Mouse (Mus musculus): ENCODE data around the gene Nfya.

Nfya gene

DNA sequence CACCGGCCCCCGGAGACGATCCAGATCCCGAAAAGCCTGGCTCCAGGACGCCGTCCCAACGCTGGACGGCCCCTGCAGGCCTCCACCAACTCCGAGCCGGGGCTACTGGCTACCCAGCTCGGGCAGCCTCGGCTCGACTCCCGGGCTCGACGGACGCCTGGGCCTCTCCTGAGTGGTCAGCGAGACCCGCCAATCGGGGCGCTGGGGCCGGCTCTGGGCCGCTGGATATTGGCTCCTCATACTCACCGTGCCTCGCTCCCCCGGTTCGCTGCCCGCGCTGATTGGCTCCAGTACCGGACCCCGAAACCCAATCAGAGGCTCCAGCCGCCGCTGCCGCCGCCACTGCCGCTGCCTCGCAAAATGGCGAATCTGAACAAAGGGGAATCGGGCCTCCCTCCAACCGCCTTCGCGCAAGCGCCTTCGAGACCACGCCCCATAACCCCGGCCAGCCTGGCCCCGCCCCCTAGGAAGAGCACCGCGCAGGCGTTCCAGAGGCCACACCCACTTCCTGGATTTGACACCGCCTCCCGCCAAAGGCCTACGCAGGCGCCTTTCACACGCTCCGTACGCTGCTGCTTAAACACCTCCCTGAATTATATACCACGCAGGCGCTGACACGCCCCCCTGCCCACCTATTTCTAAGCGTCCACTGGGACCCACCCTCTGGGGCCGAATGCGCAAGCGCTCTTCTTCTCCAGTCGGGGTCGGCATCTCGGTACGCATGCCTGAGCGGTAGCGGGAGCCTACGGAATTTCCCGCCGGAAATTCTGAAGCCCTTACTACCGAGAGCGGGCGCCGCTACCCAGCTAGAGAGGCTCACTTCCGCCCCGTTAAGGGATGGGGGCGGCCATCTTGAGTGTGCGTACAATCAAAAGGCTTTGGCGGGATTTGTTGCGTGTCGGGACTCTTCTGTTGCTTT lies at the start of gene Nfya, which contains the start of gene Oard1:
Nfya (minus strand) TSS at position 527 of the 919 bp plus-strand sequence.
Oard1 (plus strand) TSS at position 635 of the 919 bp plus-strand sequence.
- DNase-seq: peak; percentile 100

DNA sequence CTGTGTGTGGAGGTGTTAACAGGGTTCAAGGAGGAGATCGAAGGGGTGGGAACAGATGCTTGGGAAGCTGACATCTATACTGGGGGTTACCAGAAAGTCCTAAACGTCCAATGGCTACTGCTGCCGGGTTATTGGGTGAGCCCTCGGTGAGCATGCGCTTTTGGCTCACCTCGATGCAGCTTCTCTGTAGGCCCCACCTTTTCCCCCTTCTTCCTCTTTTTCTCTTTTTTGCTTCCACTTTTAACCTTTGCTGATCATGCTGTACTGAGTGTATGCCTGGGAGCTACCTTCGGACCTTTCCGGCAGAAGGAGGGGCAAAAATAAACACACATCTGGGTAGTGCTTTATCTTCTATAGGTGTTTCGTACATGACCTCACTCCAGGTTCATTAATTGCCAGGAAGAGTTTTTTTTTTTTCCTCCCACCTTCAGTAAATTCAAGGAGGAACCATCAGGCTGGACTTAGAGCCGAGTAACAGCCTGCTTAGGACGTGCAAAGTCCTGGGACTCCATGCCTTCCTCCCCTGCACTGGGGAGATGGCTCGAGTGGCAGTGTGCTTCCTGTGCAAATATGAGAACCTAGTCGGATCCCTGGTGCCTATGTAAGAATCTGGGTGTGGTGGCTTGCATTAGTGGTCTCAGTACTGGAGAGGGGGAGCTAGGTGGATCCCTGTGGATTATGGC lies 48.4 kb upstream of the Nfya start:
- DNase-seq: no peak

DNA sequence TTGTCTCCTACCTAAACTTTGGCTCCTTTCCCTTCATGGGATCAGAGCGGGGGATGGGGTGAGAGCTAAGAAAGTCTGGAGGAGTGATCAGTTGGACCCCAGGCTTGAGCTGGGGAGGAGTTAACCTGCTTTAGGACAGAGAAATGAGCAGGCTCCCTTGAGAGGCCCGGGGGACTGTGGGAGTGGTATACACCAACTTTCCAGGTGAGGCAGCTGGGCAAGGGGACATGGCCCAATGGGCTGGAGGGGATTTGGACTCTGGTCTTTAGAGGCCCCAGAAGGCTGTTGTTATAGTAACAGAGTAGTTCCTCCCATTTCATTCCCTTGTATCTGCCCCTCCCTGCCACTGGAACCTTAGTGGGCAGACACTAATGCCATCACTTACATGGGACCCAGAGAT lies 46.2 kb upstream of the Nfya start:
- no peak for DNase-seq

DNA sequence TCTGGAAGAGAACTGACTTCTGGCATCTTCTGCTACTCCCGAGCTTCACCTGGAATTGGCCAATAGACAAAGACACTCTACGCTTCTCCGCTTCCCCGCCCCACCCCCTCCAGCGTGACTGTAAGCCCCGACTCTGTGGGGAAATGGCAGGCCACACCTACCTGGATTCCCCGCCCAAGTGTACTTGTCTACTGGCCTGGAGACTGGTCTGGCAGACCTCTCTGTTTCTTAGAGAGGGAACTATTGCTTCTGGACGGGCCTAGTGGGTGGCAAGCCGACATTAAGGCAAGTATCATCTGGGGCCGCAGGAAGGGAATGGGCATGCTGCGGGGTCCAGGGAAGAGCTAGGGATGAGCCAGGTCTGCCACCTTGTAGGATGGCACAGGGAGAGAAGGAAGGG lies 45.0 kb upstream of the Nfya start, which contains the start of gene Unc5cl:
Unc5cl (plus strand) TSS at position 214 of the 400 bp plus-strand sequence.
- no peak for DNase-seq

DNA sequence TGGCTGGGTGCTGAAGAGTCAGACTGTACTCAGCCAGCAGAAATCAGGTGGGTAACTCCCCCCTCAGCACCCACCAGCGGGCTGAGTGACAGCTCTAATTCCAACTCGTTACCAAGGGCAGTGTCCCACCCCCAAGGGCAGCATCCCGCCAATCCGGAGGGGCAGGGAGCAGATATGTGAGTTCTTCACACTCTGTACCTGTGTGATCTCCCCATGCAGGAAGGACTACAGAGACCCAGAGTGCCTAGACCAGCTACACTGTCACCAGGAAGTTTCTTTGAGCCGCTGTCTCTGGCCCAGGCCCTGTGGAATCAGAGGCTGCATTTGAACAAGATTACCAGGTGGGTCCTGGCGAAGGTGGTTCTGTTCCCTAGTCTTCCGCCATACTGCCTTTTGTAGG lies 44.5 kb upstream of the Nfya start:
- DNase-seq: no peak

DNA sequence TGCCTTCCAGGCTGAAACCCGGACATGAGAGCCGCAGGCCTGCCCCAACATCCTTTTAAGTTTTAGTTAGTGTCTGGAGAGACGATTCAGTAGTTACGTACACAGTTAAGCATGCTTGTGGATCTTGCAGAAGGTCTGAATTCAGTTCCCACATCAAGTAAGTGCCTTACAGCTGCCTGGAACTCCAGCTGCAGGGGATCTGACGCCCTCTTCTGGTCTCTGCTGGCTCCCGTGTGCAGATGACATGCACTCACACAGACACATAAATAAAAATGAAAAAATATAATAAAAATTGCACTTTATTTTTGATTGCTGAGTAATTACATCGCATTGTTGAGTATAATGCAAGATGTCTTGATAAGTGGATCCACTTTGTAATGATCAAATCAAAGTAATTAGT lies 43.8 kb upstream of the Nfya start:
- no peak for DNase-seq

DNA sequence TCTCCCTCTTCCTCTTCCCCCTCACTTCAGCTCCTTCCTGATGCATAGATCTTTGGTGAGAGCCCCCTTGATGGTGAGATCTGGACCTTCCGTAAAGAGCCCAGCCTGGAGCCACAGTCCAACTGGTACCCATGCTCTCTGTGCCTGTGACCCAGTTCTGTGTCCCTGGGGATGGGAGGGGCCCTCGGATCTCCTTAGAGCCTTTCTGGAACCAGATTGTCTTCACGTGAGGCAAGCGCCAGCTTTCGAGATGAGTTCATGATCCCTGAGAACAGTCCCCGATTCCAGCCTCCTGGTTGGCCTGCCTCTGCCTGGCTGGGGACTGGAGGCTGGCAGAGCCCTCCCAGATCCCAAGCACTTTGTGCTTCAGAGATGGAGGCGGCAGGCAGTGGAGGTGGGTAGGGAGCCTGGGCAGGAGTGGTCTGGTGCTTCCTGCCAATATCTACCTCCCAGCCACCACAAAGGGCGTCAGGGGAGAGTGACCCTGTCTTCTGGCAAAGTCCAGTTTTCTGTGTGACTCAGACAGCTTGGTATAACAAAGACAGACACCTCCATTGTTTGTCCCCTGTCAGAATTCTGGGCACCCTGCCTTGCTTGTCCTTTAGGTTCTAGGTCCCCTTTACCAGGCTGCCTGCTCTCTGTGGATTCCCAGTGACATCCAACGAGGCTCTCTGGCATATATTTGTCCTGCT lies 42.2 kb upstream of the Nfya start:
- DNase-seq: peak; percentile 49

DNA sequence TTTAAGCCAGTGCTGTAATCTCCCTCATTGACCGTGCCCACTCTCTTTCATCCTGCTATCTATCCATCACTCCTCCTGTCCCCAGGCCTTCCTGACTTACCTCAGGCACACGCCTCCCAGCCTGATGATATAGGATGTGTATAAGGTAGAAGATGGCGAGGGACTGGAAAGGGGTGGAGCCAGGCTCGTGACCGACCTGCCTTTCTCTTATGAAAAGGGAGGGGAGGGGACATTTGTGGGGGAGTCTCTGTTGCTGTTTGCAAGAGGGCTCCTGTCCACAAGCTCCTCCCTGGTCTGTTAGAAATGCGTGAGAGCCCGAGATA lies 41.6 kb upstream of the Nfya start, which contains the start of gene Tspo2:
Tspo2 (minus strand) TSS at position 170 of the 323 bp plus-strand sequence.
- no peak for DNase-seq

DNA sequence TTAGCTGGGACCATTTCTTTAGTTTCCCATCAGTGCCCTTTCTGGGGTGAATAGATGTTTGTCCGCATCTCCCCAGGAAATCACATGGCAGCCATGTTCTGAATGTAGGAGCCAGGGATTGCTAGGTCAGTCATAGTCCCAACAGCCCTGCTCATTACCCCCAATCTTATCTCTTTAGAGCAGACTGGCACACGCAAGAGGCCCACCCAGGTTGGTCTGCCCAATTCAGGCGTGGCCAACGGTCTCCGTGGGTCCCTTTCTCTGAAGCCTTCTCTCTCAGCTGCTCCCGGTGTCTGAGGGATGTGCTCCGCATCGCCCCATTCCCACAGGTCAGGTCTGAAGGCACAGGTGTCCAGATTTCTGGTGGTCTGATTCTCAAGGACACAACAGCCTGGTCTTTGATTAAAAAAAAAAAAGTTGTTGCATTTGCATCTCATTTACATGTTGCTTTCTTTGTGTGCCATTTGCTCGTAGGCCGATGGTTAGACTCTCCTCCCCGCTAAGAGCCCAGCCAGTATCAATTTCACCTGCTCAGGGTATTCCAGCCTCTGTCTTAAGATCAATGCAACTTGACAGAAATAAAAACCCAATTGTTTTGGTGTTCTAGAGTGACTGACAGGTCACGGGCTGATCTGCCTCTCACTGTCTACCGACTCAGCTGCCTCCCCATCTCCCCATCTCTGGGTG lies 41.1 kb upstream of the Nfya start:
- no peak for DNase-seq

DNA sequence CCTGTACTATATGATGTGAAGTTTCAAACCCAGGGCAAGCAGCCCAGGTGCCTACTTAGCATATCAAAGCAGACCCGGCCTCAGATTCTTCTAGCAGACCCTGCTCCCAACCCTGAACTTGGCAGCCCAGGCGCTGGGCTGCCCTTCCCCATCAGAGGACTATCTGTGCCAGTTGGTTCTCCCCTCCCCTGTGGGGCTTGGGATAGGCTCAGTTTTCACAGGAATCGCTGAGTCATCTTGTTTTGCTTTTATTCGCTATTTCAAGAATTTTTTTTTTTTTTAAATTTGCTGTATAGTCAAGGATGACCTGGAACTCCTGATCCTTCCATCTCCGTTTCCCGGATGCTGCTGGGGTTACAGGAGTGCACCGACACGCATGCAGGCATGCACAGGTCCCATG lies 38.0 kb upstream of the Nfya start:
- no peak for DNase-seq

DNA sequence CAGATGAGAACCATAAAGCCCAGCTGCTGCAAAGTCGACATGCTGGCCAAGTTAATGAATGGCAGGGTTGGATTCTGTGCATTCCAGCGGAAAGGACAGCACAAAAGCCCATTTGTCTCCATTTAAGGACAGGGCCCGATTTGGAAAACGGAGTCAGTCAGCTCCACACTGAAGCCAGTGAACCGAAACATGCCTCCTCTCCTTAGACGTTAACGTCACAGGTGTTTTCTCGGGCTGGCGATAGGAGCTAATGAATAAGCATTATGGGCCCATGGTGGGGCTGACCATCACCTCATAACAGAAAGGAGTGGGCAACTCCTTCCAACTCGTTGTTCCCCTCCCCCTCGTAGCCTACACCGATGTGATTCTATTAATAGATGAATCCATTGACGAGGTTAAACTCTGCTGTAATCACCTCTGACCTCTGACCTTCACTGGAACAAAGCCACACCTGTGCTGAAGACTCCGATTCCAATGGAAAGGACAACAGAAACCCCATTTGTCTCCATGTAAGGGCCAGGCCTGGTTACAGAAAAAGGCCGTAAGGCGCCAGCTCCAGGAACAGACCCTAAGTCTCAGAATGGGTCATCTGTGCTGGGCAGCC lies 33.9 kb upstream of the Nfya start:
- no peak for DNase-seq

DNA sequence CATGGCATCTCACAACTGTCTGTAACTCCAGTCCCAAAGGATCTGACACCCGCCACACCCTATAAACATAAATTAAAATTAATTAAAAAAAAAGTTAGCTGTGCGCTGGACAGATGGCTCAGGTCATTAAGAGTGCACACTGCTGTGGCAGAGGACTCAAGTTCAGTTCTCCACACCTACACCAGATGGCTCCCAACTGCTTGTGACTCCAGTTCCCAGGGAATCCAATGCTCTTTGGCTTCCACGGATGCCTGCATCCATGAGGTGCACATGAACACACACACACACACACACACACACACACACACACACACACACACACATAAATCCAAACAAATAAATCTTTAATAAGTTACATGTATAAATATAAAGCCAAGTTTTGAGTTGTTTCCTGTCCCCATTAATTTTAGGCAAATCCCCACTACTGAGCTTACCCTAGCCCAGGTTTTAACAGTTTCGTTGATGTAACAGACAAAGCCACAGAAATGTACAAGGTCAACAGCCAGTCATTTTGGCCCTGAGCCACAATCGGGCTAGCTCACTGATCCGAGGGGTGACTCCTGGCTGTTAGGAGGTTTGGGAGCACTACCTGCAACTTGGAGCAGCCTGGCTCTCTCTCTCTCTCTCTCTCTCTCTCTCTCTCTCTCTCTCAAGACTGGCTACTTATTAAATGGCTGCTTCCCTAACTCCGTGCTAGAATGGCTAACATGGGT lies 33.2 kb upstream of the Nfya start:
- DNase-seq: peak; percentile 49

DNA sequence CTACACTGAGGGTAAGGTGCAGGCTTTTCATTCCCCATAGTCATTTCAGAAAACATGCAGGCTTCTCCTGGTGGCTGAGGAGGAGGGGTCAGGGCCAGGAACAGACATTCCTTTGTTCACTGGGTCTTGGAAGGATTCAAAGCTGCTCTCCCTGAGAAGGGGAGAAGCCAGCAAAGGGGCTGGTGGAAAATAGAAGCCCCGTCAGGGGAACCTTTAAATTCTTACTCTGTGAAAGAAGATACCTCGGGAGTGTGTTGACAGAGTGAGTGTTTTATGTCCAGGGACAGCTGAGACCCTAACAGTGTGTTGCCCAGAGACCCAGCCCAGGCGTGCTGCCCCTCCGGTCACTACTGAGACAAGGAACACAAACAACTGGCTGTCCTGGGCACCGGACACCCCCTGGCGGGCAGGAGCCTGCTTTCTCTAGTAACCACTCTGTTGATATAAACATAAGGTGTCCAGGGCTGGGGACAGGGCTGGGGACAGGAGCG lies 27.8 kb upstream of the Nfya start:
- peak; percentile 70 for DNase-seq

DNA sequence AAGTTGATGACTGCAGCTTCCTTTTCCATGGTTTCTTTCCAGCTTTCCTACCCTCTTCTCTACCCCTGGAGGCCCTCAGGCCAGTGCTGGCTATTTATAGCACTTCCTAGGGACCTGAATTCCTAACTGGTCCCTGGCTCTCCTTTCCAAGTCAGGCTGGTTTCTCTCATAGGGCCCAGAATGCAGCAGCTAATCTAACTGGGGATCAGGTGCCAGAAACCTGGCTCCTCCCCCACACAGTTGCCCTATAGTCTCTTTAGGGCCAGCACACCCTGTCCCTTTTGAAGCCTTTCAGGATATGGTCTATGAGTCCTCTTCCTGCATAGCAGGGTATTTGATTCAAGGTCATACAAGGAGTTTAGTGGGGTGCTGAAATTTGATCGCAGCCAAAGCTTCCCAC lies 26.8 kb upstream of the Nfya start:
- DNase-seq: no peak

DNA sequence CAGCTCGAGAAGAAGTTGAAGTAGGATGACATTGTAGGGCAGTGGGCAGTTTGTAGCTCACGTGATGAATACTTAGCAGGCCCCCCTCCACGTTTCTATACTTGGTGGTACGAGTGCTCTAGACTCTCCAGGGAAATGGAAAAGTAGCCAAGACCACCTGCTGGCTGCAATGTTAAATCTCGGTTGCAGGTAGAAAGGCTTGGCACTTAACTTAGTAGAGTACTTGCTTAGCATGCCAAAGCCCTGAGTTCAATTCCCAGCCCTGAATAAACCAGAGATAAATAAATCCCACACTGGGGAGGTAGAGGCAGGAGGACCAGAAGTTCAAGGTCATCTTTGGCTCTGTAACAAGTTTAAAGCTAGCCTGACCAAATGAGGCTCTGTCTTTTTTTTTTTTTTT lies 24.8 kb upstream of the Nfya start:
- DNase-seq: no peak

DNA sequence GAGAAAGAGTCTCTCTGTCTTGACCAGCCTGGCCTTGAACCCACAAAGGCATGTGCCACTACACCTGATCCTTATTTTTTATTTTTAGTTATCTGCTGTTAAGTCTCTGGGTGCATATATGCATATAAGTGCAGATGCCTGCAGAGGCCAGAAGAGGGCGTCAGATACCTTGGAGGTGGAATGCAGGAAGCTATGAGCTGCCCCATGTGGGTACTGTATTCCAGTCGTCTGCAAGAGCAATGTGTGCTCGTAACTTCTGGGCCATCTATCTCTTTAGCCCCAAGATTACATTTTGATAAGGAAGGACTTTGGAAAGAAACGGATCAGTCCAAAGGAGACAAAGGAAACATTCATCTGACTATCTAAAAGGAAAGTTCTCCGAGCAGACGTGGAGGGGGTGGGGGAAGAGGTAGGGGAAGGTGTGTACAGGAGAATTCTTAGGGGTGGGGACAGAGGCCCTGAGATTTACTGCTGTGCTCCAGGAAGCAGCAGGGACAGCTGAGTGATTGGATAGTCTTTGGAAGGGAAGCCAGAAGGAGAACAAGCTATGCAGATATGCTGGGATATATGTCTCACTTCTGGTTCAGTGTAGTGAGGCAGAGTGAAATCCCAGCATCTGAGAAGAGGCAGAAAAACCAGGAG lies 24.1 kb upstream of the Nfya start:
- no peak for DNase-seq

DNA sequence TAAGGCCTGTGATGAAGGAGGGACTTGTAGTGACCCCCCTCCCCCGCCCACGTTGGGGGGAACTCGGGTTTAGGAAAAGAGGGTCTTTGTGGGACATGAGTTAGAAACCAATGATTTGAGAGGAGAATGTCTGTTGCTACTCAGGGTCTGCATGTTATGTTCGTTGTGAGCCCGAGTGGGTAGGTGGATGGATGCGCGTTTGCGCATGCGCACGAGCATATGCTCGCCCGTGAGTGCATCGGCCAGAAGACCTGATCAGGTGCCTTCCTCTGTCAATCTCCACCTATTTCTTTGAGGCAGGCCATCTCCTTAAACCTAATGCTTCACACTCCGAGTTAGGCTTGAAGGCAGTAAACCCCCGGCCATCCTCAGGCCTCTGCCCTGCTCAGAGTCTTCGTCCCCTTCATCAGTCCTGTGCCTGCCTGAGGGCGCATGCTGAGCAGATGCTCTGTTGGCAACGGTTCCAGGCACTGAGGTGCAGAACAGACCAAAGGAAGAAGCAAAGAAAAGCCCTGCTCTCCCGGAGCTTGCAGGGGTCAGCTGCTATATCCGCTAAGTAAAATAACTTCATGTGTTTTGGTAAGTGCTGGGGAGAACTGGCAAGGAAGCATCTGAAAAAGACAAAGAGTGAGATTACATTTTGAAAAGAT lies 23.4 kb upstream of the Nfya start:
- DNase-seq: no peak

DNA sequence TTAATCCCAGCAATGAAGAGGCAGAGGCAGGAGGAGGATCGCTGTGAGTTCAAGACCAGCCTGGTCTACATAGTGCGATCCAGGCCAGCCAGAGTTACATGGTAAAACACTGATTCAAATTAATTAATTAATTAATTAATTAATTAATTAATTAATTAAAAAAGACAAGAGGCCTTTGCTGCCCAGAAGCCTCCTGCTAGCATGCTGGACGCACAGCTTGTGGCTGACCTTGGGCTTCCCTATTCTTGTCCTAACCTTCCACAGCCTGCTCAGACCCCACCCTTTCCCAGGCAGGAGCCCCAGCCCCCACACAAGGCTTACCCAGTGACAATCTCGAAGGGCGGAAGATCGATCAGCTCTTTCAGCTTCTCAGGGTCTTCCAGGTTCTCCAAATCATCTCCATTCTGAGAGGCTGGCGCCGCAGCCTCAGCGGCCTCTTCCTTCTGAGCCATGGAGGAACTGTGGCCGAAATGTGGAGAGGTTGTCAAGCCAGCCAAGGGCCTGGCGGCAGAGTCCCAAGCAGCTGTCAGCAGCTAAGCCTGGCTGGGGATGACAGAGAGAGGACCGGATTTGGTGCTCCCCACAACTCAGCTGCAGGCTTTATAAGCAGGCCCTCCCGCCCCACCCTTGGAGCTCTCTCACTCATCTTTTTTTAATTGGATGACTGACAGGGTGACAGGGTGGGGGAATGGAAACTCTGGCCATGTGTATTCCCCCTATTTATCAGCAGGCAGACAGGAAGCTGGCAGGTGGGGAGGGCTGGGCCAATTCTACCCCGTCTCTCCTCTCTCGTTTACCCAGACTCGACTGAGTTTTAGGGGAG lies 22.7 kb upstream of the Nfya start, which contains the start of gene Apobec2:
Apobec2 (minus strand) TSS at position 773 of the 823 bp plus-strand sequence.
- DNase-seq: peak; percentile 63

DNA sequence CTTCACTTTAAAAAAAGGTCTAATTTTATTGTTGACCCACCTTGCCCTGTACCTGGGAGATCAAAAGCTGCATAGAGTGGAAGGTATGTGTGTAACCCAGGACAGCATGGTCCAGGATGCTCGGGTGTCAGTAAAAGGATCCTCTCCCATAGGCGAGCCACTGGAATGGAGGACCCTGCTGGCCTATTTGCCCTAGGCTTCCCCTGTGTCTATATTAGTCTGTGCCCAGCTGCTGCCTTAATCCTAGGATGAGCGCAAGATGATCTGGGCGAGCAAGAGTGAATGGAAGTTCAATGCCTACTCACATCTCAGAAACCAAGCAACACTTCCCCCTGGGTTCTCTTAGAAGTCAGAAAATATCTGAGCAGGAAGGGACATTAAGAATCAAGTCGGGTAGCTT lies 21.3 kb upstream of the Nfya start:
- no peak for DNase-seq

DNA sequence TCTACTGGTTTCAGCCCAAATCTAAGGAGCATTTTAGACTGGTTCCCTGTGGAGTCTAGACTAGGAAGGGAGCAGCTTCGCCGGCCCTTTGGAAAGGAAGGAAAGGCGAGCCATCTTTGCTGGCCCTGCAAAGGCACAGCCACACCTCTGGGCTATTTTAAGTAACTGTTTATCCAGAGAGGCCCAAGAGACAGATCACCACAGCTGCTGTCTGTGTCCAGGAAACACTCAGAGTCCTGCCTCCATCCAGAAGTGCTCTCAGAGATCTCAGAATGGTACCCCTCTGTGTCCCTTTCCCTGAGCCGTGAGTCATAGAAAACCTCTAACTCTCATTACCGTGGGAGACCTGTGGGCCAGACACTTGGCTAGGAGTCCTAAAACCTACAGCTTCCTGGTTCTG lies 20.7 kb upstream of the Nfya start:
- DNase-seq: no peak
